Mouse (Mus musculus) testis, adult 2 months (tissue): ENCODE measurements at regions not wholly inside any gene's neighbourhood (a gene's known extent, or its start where the extent isn't known, plus 50 kb on each side); places are given as distances from the start of the nearest gene placed in this dataset.

ENCODE experiments used
- H3K27ac ChIP-seq: fragments of 200-500 bp; 2 replicates; pipeline ENCODE4 v1.5.1; 2012; ENCODE audit warnings: low read depth, low read length; ENCODE audit not compliant: control insufficient read depth, insufficient read depth
- H3K27me3 ChIP-seq: fragments of 200-500 bp; 2 replicates; pipeline ENCODE4 v1.6.1; 2012; ENCODE audit warnings: mild to moderate bottlenecking, low read length, moderate library complexity; ENCODE audit not compliant: control insufficient read depth, insufficient read depth
- H3K36me3 ChIP-seq: fragments of 200-500 bp; 2 replicates; pipeline ENCODE4 v1.6.1; 2012; ENCODE audit warnings: mild to moderate bottlenecking, low read length; ENCODE audit not compliant: control insufficient read depth, insufficient read depth
- H3K4me1 ChIP-seq: fragments of 200-500 bp; 2 replicates; pipeline ENCODE4 v1.6.1; 2012; ENCODE audit warnings: low read length; ENCODE audit not compliant: control insufficient read depth, insufficient read depth
- H3K4me3 ChIP-seq: fragments of 200-500 bp; 2 replicates; pipeline ENCODE4 v1.5.1; 2012; ENCODE audit warnings: low read depth, mild to moderate bottlenecking, low read length, moderate library complexity, mixed read lengths; ENCODE audit not compliant: control insufficient read depth
- CTCF ChIP-seq: fragments of 200-500 bp; IDR thresholded peaks from 2 replicates; pipeline ENCODE4 v1.5.1; 2012; ENCODE audit warnings: low read depth, mild to moderate bottlenecking, inconsistent platforms, low read length, moderate library complexity; ENCODE audit not compliant: control insufficient read depth, insufficient read depth, insufficient replicate concordance
- POLR2A ChIP-seq: fragments of 200-500 bp; IDR thresholded peaks from 2 replicates; pipeline ENCODE4 v1.6.1; 2012; ENCODE audit warnings: low read depth, mild to moderate bottlenecking, inconsistent platforms, low read length, moderate library complexity; ENCODE audit not compliant: control insufficient read depth

DNA sequence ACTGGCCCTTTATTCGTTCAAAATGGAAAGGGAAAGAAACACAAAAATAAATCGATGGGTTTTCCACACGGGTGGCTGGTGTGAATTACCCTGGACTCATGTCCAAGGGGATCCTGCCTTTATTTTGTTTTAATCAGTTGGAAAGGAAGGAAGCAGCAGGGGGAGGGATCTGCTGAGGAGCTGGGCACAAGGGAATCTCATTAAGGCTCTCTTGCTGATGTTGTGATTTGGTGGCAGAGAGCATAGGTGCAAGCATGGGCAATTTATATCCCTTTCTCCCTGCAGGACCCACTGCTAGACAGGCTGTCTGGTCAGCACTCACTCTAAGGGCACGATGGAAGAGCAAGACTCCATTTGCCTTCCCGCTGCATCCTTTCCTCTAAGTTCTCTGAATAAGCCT lies 469.2 kb downstream of the Epha7 start:
- Histone ChIP-seq H3K36me3 (no peaks in the 10 kb centered on the region), H3K4me3 (no peak overlapping the region), H3K4me1 (no peaks in the 10 kb centered on the region), H3K27ac (no peak overlapping the region), H3K27me3 (no peaks in the 10 kb centered on the region)
- TF ChIP-seq POLR2A (no peak), CTCF (no peak)

- no peak overlapping the region for H3K27ac ChIP-seq
- TF ChIP-seq CTCF (no peak), POLR2A (no peak)
- H3K4me1 ChIP-seq, result no peaks in the 10 kb centered on the region
- no peaks in the 10 kb centered on the region for H3K27me3 ChIP-seq
- no peak overlapping the region for H3K4me3 ChIP-seq
- H3K36me3 ChIP-seq, result no peaks in the 10 kb centered on the region
Observed at GRCm38 (mm10) chr4:29301348-29301747, 488.4 kb downstream of the Epha7 start.

- Histone ChIP-seq H3K36me3 (no peaks in the 10 kb centered on the region), H3K4me1 (no peaks in the 10 kb centered on the region), H3K4me3 (no peak overlapping the region), H3K27ac (no peak overlapping the region), H3K27me3 (no peaks in the 10 kb centered on the region)
- TF ChIP-seq CTCF (no peak), POLR2A (no peak)
Observed at GRCm38 (mm10) chr4:29303951-29304350, 491.0 kb downstream of the Epha7 start.

GRCm38 (mm10) chr4:29307245-29307644 lies 494.3 kb downstream of the Epha7 start:
- Histone ChIP-seq H3K4me3 (no peak overlapping the region), H3K36me3 (no peaks in the 10 kb centered on the region), H3K27ac (no peak overlapping the region), H3K4me1 (no peaks in the 10 kb centered on the region), H3K27me3 (no peaks in the 10 kb centered on the region)
- TF ChIP-seq CTCF, result no peak
- TF ChIP-seq POLR2A, result no peak

DNA sequence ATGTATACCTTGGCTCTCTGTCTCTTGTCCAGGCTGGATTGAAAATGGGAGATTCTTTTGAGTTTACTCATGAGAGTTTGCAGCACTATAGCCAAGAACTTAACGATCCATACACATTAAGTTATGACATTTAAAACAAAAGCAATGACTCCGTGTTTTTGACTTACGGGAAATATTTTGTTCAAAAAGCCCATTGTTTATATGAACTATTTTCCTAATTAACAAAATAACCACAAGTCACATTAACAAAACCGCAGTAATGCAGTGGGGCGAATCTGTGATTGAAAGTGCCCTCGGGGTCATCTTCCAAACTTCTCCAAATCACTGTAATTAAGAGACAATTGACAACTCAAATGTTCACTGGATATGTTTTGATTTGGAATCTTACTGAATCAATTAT lies 511.0 kb downstream of the Epha7 start:
- Histone ChIP-seq H3K4me3 (no peak overlapping the region), H3K27ac (no peak overlapping the region), H3K27me3 (no peaks in the 10 kb centered on the region), H3K36me3 (no peaks in the 10 kb centered on the region), H3K4me1 (no peaks in the 10 kb centered on the region)
- TF ChIP-seq POLR2A (no peak), CTCF (no peak)

DNA sequence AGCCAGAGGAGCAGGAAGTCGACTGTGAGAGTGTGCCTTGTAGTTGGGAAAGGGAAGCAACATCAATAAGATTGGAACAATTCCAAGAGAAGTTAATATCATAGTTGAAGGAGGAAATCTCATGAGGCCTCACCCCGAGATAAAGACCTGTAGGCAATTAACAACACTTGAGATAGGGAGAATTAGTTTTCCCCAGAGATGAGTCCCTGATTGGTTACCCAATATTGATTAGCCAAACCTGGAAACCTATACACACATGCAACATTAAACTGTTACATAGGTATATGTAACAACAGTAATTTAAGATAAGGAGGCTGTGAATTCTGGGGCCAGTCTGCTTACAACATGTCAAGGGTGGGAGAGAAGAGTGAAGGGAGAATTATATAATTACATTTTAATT lies 516.2 kb downstream of the Epha7 start:
- Histone ChIP-seq H3K4me1 (no peaks in the 10 kb centered on the region), H3K27me3 (no peaks in the 10 kb centered on the region), H3K36me3 (no peaks in the 10 kb centered on the region), H3K27ac (no peak overlapping the region), H3K4me3 (no peak overlapping the region)
- TF ChIP-seq POLR2A (no peak), CTCF (no peak)

DNA sequence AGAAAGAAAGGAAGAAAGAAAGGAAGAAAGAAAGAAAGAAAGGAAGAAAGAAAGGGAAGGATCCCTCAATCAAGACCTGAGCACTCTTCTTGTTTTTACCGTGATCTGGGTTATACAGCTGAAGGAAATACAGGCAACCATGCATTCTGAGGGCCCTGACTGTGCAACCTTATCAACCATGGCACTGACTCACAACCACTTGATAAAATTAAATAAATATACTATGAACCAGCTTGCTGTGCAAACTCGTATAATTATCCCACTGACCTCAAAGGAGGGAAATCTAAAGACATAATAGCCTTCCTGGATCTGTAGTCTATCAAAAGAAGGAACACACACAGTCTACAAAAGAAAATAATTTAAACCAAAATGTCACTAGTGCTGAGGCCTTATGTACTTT lies 518.8 kb downstream of the Epha7 start:
- TF ChIP-seq POLR2A, result no peak
- Histone ChIP-seq H3K27me3 (no peaks in the 10 kb centered on the region), H3K4me1 (no peaks in the 10 kb centered on the region), H3K27ac (no peak overlapping the region), H3K36me3 (no peaks in the 10 kb centered on the region), H3K4me3 (no peak overlapping the region)

- no peak for TF ChIP-seq CTCF
- TF ChIP-seq POLR2A, result no peak
- Histone ChIP-seq H3K27ac (no peak overlapping the region), H3K4me3 (peak overlapping the region; percentile 29), H3K4me1 (no peaks in the 10 kb centered on the region; the same call in 1 of the 2 replicates), H3K27me3 (no peaks in the 10 kb centered on the region), H3K36me3 (no peaks in the 10 kb centered on the region)
Observed at GRCm38 (mm10) chr4:29337245-29337644, 524.3 kb downstream of the Epha7 start.
